Mouse (Mus musculus): ENCODE data around the gene Zfp273. TPM values are rescaled to one million over a fixed set of nuclear protein-coding genes. Genes with fewer than 3 reads are reported as not detected.

Zfp273 gene
- 0.70 TPM for polyA plus RNA-seq (2017; shearing (Covaris generic))

GRCm38 (mm10) chr13:67813710-67814660, at the start of gene Zfp273:
Gene Zfp273, plus strand, starts transcription at chr13:67813740.

GRCm38 (mm10) chr13:67779265-67780221, 34.0 kb upstream of the Zfp273 start, which contains the start of gene Zfp493:
Gene Zfp493, plus strand, starts transcription at chr13:67779693.

GRCm38 (mm10) chr13:67830911-67831336, 17.4 kb downstream of the Zfp273 start, which contains the start of gene Gm10037:
Gene Gm10037, plus strand, starts transcription at chr13:67831106.

GRCm38 (mm10) chr13:67863026-67863425, 49.5 kb downstream of the Zfp273 start, which contains the start of gene BC048507:
Gene BC048507, plus strand, starts transcription at chr13:67863326.

Other genes starting within 250 kb of the Zfp273 start
- gene Zfp729b, start 204.0 kb upstream of the Zfp273 start, polyA plus RNA-seq (2017; shearing (Covaris generic)), result 4.4 TPM
- 2.1 TPM for gene Gm49345, start 176.0 kb upstream of the Zfp273 start, polyA plus RNA-seq (2017; shearing (Covaris generic))
- gene Zfp729a, start 175.9 kb upstream of the Zfp273 start, polyA plus RNA-seq (2017; shearing (Covaris generic)), result 2.8 TPM
- 9.4 TPM for gene Zfp738, start 126.7 kb upstream of the Zfp273 start, polyA plus RNA-seq (2017; shearing (Covaris generic))
- 2.8 TPM for gene Zfp65, start 84.6 kb upstream of the Zfp273 start, polyA plus RNA-seq (2017; shearing (Covaris generic))
- gene Zfp85, start 58.5 kb upstream of the Zfp273 start, polyA plus RNA-seq (2017; shearing (Covaris generic)), result 2.2 TPM
- 0.35 TPM for gene Zfp493, start 34.0 kb upstream of the Zfp273 start, polyA plus RNA-seq (2017; shearing (Covaris generic))
- gene Gm10037, start 17.4 kb downstream of the Zfp273 start, polyA plus RNA-seq (2017; shearing (Covaris generic)), result 0.97 TPM
- not detected for gene BC048507, start 49.6 kb downstream of the Zfp273 start, polyA plus RNA-seq (2017; shearing (Covaris generic))

Measured in effector memory CD4-positive, alpha-beta T cell, adult 5 months (primary cell).